In the genomic region with DNA sequence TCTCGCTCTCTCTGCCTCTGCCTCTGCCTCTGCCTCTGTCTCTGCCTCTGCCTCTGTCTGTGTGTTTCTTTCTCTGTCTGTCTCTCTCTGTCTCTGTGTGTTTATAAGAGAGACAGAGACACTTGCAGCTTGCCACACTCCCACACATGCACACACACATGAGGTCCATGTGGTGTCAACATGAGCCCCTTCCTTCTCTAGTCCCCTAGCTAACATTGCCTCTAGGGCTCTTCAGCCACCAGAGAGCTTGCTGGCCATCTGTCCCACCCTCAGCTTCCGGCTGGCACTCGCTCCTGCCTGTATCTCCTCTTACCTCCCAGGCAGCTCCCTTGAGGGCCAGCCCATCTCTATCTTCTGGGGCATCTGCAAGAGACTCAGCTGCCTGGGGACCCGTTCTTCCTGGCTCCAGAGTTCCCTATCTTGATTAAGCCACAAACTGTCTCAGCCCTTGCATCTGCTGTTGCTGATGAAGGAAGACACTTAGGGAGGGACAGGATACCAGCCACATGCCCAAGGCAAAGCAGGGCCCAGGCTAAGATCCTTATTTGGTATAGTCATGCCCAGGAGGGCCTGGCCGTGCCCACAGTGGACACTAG, we compare ENCODE assay signal across 12 mouse cellular contexts.
DNase-seq lines count a peak whose midpoint lies in the region; ATAC-seq lines count a peak whose summit lies in the region.
"Had no signal": no experiment of that assay in that cellular context is flagged by ENCODE, and none has a peak within 500 bp of the region (broad histone marks: within the 10 kb centered on the region; RNA-seq: fewer than 3 reads in every experiment).

No protein-coding gene starts in this region.

- 66% methylated on average over 5 of the region's 5 CpGs for WGBS in heart, embryonic 13.5 days
- 48% methylated on average over 5 of the region's 5 CpGs for WGBS in neural tube, embryonic 13.5 days

- H3K4me3 ChIP-seq in heart, embryonic 13.5 days: no peak overlapping the region
- no peak overlapping the region for H3K4me3 ChIP-seq in neural tube, embryonic 13.5 days
- H3K4me3 ChIP-seq: heart, embryonic 12.5 days had no signal

- H3K9ac ChIP-seq in heart, embryonic 13.5 days: 0 out of 2 replicates have a peak overlapping the region, but pooled peaks have one; percentile 10
- H3K9ac ChIP-seq in neural tube, embryonic 13.5 days: no peak overlapping the region
- H3K9ac ChIP-seq: heart, embryonic 12.5 days had no signal

- ATAC-seq in heart, embryonic 13.5 days (ENCODE audit: extremely low read depth, insufficient number of reproducible peaks, low FRiP score, low TSS enrichment): no peak
- ATAC-seq in neural tube, embryonic 13.5 days (ENCODE audit: low read depth): no peak
- ATAC-seq in hematopoietic stem cell, adult 5-6 weeks (replicated peaks in 1 of 2; ENCODE audit: insufficient read depth in 1 of 2, low FRiP score in 2 of 2, low TSS enrichment in 1 of 2, low read depth in 1 of 2, poor library complexity in 2 of 2, severe bottlenecking in 2 of 2): peak; percentile 19 to 34; a peak in 2 of 4 replicates
- ATAC-seq in megakaryocyte-erythroid progenitor cell, adult 5-6 weeks (replicated peaks; ENCODE audit: low FRiP score, low TSS enrichment, poor library complexity, severe bottlenecking): peak; percentile 66
- ATAC-seq: CD4-positive, CD25-positive, alpha-beta regulatory T cell, adult 4 months; intestine, postnatal 0 days had no signal

- H3K4me1 ChIP-seq in heart, embryonic 13.5 days: peaks cover 52% of the 10 kb centered on the region
- H3K4me1 ChIP-seq in neural tube, embryonic 13.5 days (replicated peaks): peaks cover 57% of the 10 kb centered on the region

- no peaks in the 10 kb centered on the region for H3K27me3 ChIP-seq in heart, embryonic 13.5 days (replicated peaks)
- no peaks in the 10 kb centered on the region for H3K27me3 ChIP-seq in neural tube, embryonic 13.5 days
- H3K27me3 ChIP-seq: heart, embryonic 12.5 days had no signal

- H3K4me2 ChIP-seq in heart, embryonic 13.5 days: no peak overlapping the region
- H3K4me2 ChIP-seq in neural tube, embryonic 13.5 days: no peak overlapping the region
- H3K4me2 ChIP-seq: heart, embryonic 12.5 days had no signal

- no peaks in the 10 kb centered on the region for H3K36me3 ChIP-seq in heart, embryonic 13.5 days
- H3K36me3 ChIP-seq in neural tube, embryonic 13.5 days: no peaks in the 10 kb centered on the region
- H3K36me3 ChIP-seq: heart, embryonic 12.5 days had no signal

- H3K27ac ChIP-seq in heart, embryonic 13.5 days (replicated peaks): 0 out of 2 replicates have a peak overlapping the region, but pooled peaks have one; percentile 8
- H3K27ac ChIP-seq in neural tube, embryonic 13.5 days (replicated peaks): peak overlapping the region; percentile 68; the same call in 1 of the 2 replicates

- H3K9me3 ChIP-seq in heart, embryonic 13.5 days: no peaks in the 10 kb centered on the region
- H3K9me3 ChIP-seq in neural tube, embryonic 13.5 days: no peaks in the 10 kb centered on the region
- H3K9me3 ChIP-seq: heart, embryonic 12.5 days had no signal

- DNase-seq in heart, adult 8-10 months (ENCODE audit: low spot score): no peak
- DNase-seq in neural tube, embryonic 10.5 days (ENCODE audit: extremely low spot score, low spot score): no peak
- DNase-seq in adrenal gland, postnatal 25 days: no peak
- no peak for DNase-seq in heart, adult 9 months (ENCODE audit: low spot score in 2 of 2)
- DNase-seq: cerebellum, adult 11-12 months had no signal

Comparison
In these comparisons a context has a peak if more than half of its experiments do, and no peak if none do; other contexts are left out.
1. ATAC-seq: peak in hematopoietic stem cell, adult 5-6 weeks (2 of 2) and megakaryocyte-erythroid progenitor cell, adult 5-6 weeks (single experiment); none in heart, embryonic 13.5 days (single experiment) and neural tube, embryonic 13.5 days (single experiment).